Mouse (Mus musculus): ENCODE measurements at regions not wholly inside any gene's neighbourhood (a gene's known extent, or its start where the extent isn't known, plus 50 kb on each side); places are given as distances from the start of the nearest gene placed in this dataset.
"Not testable (repeated sequence)": the region's sequence is repeated elsewhere in the genome, so short reads cannot be mapped to it uniquely, and the experiment has no call there.

- DNase-seq: no peak
- H3K4me3 ChIP-seq: no peak overlapping the region
- no peak overlapping the region for H3K27ac ChIP-seq
- no peak for TF ChIP-seq CTCF (IDR thresholded peaks at IDR 0.05)
- intact Hi-C loops (cut with DNase I): no loop called here
Measured at GRCm38 (mm10) chr3:151997111-151997510, 159.7 kb upstream of the Ptgfr start.

GRCm38 (mm10) chr3:151988221-151988620, 150.8 kb upstream of the Ptgfr start:
- no peak for DNase-seq
- no peak for TF ChIP-seq CTCF (IDR thresholded peaks at IDR 0.05)
- intact Hi-C loops (cut with DNase I): loop anchor here (10.0 kb wide), 1 partner anchor 677 kb away; the partner anchor contains the start of gene Ak5
- Histone ChIP-seq H3K27ac (no peak overlapping the region), H3K4me3 (no peak overlapping the region)

- H3K27ac ChIP-seq: peak overlapping the region; percentile 46
Measured at GRCm38 (mm10) chr3:151978136-151978535, 140.7 kb upstream of the Ptgfr start.

GRCm38 (mm10) chr3:151977651-151978050, 140.2 kb upstream of the Ptgfr start:
- H3K27ac ChIP-seq: peak overlapping the region; percentile 46
- TF ChIP-seq CTCF (IDR thresholded peaks at IDR 0.05): no peak
- no peak for DNase-seq
- intact Hi-C loops (cut with DNase I): no loop called here
- no peak overlapping the region for H3K4me3 ChIP-seq

More at GRCm38 (mm10) chr3:151978136-151978535, 140.7 kb upstream of the Ptgfr start:
- H3K4me3 ChIP-seq: no peak overlapping the region
- no peak for TF ChIP-seq CTCF (IDR thresholded peaks at IDR 0.05)
- intact Hi-C loops (cut with DNase I): no loop called here
- DNase-seq: peak; percentile 36

- DNase-seq: no peak
- no peak overlapping the region for H3K4me3 ChIP-seq
- intact Hi-C loops (cut with DNase I): no loop called here
- TF ChIP-seq CTCF (IDR thresholded peaks at IDR 0.05): no peak
- no peak overlapping the region for H3K27ac ChIP-seq
Measured at GRCm38 (mm10) chr3:151949865-151950264, 112.4 kb upstream of the Ptgfr start.

GRCm38 (mm10) chr3:151948015-151948645, 110.7 kb upstream of the Ptgfr start:
- intact Hi-C loops (cut with DNase I): no loop called here

GRCm38 (mm10) chr3:151945916-151946315, 108.5 kb upstream of the Ptgfr start:
- Histone ChIP-seq H3K27ac (no peak overlapping the region), H3K4me3 (no peak overlapping the region)
- intact Hi-C loops (cut with DNase I): no loop called here
- DNase-seq: no peak
- TF ChIP-seq CTCF (IDR thresholded peaks at IDR 0.05): no peak

More at GRCm38 (mm10) chr3:151948015-151948645, 110.7 kb upstream of the Ptgfr start:
- TF ChIP-seq CTCF (IDR thresholded peaks at IDR 0.05): no peak
- H3K27ac ChIP-seq: no peak overlapping the region
- no peak for DNase-seq
- H3K4me3 ChIP-seq: no peak overlapping the region

GRCm38 (mm10) chr3:151943542-151943941, 106.1 kb upstream of the Ptgfr start:
- Histone ChIP-seq H3K4me3 (no peak overlapping the region), H3K27ac (no peak overlapping the region)
- TF ChIP-seq CTCF (IDR thresholded peaks at IDR 0.05): no peak
- no peak for DNase-seq
- intact Hi-C loops (cut with DNase I): no loop called here

GRCm38 (mm10) chr3:151938472-151939029, 101.1 kb upstream of the Ptgfr start:
- no peak overlapping the region for H3K27ac ChIP-seq

GRCm38 (mm10) chr3:151931656-151932055, 94.2 kb upstream of the Ptgfr start:
- no peak for TF ChIP-seq CTCF (IDR thresholded peaks at IDR 0.05)
- no peak overlapping the region for H3K4me3 ChIP-seq
- intact Hi-C loops (cut with DNase I): no loop called here
- no peak overlapping the region for H3K27ac ChIP-seq
- no peak for DNase-seq

More at GRCm38 (mm10) chr3:151938472-151939029, 101.1 kb upstream of the Ptgfr start:
- TF ChIP-seq CTCF (IDR thresholded peaks at IDR 0.05): no peak
- H3K4me3 ChIP-seq: no peak overlapping the region
- intact Hi-C loops (cut with DNase I): no loop called here
- DNase-seq: no peak

GRCm38 (mm10) chr3:151931096-151931495, 93.7 kb upstream of the Ptgfr start:
- H3K27ac ChIP-seq: no peak overlapping the region
- TF ChIP-seq CTCF (IDR thresholded peaks at IDR 0.05): no peak
- no peak for DNase-seq
- intact Hi-C loops (cut with DNase I): no loop called here
- H3K4me3 ChIP-seq: no peak overlapping the region

- Histone ChIP-seq H3K4me3 (peak overlapping the region; percentile 34), H3K27ac (peak overlapping the region; percentile 63)
- intact Hi-C loops (cut with DNase I): no loop called here
- DNase-seq: peak; percentile 57
- no peak for TF ChIP-seq CTCF (IDR thresholded peaks at IDR 0.05)
Measured at GRCm38 (mm10) chr3:151914010-151914513, 76.6 kb upstream of the Ptgfr start.

- peak; percentile 22 for DNase-seq
- intact Hi-C loops (cut with DNase I); H3K4me3 ChIP-seq; H3K27ac ChIP-seq: not testable (repeated sequence)
Measured at GRCm38 (mm10) chr3:151912292-151912691, 74.9 kb upstream of the Ptgfr start.

GRCm38 (mm10) chr3:151910851-151911250, 73.4 kb upstream of the Ptgfr start:
- no peak for DNase-seq
- TF ChIP-seq CTCF (IDR thresholded peaks at IDR 0.05): no peak
- intact Hi-C loops (cut with DNase I): no loop called here
- Histone ChIP-seq H3K4me3 (no peak overlapping the region), H3K27ac (no peak overlapping the region)

All from gastrocnemius, adult 2 months (tissue).